Mouse (Mus musculus): ENCODE results near the gene Ndrg4.
A peak's percentile ranks its signal among the peaks of the same experiment; 100 is the strongest.
"Not testable (repeated sequence)": the region's sequence is repeated elsewhere in the genome, so short reads cannot be mapped to it uniquely, and the experiment has no call there.

Ndrg4 gene

DNA sequence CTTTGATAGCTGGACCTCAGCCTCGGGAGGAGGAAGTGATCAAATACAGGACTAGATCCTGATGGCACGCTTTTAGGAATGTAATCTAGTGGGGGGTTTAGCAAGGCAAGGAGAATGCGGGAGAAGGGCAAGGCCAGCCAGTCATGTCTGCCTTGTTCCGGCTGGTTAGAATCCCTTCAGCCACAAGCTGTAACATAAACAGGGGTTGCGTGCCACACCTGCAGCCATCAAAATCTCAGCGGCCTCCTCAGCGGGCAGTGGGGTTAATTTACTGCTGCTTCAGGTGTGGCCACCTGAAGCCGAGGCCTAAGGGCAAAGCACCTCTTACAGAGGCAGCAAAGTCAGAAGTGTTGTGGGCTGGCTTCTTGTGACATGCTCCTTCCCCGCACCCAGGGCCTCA, at the start of gene Ndrg4:
Gene Ndrg4, plus strand, starts transcription at position 350 of the 400 bp plus-strand sequence.
- DNase-seq: peak; percentile 7

DNA sequence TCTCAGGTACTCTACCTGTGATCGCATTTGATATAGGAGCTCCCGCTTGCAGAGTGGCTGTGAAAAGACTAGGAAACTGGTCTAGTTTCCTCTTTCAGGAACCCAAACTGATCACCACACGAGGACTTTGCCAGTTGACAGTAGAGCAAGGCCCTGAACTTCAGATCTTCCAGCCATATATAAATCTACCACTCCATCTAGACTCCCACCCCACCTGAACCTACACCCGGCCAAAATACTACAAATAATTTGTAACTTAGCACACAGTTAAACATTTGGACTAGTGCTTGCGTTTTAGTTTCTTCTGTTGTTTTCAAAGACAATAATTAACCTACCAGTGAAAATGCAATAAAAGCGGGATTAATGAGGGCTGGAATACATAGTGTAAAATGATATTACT, 43.9 kb upstream of the Ndrg4 start:
- DNase-seq: peak; percentile 4

DNA sequence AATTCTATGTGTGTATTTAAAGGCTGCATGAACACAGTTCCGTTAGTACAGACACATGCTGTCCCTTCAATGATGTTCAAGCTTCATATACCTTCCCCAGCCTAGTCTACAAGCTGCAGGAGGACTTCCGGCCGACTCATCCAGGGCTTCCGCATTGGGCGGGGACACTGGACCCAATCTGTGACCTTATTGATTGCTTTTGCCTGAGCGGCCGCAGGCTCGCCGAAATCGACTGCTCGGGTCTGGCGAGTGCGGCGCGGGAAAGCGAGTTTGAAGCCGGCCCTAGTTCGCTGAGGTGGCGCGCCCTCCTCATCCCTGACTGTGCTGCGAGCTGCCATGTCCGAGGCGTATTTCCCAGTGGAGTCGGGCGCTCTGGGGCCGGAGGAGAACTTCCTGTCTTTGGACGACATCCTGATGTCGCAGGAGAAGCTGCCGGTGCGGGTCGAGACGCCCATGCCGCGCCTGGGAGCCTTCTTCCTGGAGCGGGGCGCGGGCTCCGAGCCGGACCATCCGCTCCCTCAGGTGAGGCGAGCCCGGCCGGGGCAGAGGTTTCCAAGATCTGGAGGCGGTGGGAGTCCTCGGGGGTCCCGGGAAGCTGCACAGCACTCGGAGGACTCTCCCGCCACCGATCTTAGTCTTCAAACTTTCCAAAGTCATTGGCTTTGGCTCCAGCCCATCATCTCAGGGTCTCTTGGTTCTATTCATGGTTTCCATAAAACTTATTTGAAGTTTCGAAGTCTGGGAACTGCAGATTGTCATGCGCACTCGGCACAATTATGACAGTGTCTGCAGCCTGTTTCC, 43.3 kb upstream of the Ndrg4 start, which contains the start of gene Gins3:
Gene Gins3, plus strand, starts transcription at position 192 of the 801 bp plus-strand sequence.
- peak; percentile 96 for DNase-seq

DNA sequence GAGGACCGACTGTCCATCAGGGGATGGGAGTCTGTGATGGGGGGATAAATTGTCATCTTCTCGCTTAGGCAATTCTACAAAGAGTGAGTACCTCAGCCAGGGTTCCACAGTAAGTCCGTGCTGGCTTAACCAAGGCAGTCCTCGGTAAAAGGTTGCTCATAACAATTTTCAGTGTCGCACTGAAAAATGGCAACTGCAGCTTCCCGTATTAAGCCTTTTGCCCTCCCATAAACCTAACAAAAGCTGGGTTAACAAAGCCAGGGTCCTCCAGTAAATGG, 42.8 kb upstream of the Ndrg4 start:
- DNase-seq: no peak

DNA sequence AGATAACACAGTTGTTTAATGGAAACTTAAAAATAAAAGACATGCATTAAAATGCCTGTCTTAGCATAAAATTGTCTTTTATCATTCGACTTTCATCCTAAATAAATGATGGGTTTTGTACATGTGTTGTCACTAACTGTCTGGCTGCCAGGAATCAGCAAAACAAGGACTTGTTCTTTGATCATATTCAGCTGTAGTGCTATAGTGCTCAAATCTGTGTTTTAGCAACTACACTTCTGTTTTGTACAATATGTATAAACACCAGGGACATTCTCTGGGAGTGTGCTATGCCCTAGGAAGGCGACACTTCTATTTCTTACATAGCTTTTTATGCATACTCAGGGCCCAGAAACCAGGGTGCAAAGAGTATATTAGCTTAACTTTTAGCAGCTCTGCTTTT, 31.8 kb upstream of the Ndrg4 start:
- DNase-seq: no peak

DNA sequence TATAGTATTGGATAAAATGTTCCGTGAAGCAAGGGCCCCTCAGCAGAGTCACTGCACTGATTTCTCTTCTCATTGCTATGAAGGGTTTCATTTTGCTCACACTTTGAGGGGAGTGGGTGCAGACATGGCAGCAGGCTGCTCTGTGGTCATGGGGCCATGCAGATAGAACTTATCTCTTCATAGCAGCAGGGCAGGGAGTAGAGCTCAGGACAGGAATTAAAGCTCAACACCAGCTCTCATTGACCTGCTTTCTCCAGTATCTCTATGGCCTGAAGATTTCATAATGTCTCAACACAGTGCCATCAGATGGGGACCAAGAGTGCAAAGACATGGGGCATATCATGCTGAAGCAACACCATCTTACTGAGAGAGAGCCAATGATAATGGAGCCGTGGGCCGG, 28.5 kb upstream of the Ndrg4 start:
- no peak for DNase-seq

DNA sequence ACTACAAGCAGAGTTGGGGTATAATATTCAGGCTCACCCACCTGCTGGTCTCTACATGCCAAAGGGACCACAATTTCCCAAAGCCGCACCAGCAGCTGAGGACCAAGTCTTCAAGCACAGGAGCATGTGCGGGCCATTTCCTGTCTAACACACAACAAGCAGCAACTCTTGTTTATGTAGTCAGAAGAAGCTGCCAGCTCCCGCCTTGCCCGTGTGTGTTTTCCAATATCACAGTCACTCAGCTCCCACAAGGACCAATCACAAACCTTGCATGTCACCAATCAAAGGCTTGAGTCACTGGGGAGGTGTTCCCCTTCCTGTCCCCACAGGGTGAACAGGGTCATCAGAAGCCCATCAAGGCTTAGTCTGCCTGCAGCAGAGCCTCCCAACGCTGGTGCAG, 23.4 kb upstream of the Ndrg4 start:
- no peak for DNase-seq

DNA sequence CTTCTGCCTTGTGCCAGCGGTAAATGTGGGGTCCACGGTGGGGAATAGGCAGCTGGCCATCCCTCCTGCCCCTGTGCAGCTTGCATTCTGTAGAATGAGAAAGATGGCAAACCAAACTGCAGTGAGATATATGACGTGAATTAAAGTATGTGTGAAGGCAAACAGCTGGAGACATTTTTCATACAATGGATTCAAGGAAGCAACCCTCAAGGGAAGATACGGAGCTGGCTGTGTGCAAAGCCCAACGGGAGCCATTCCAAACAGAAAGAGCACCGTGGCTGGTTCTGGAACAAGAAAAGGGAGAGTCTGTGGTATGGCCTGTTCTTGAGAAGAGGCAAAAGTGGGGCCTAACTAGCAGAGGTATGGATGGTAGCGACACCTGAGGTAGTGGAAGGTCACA, 20.9 kb upstream of the Ndrg4 start:
- DNase-seq: no peak

DNA sequence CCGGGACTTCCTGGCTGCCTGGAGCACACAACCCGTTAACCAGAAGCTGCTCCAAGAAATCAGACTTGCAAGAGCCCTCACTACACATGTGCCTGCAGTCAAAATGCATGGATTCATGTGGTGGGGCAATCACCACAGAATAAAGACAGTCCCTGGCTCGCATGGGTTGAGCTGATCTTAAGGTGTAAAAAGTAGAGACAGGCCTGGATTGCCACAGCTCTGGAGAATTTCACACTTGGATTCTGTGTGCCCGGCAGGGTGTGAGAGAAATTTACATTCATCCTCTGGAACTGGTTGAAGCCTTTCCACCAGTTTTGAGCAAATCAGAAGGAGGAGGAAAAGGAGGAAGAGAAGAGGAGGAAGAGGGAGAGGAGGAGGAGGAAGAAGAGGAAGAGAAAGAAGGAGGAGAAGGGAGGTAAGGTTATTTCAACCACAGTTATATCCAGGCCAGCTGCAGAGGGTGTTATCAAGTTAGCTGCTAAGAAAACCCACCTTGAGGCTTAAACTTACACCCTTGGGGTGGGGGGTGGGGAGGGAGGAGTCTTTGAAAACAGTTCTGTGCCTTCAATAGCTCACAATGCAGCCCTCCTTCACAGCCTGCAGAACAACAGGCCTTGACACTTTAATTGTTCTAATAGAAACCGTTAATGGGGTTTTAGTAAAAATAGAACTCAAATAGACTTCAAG, 20.3 kb upstream of the Ndrg4 start:
- no peak for DNase-seq

DNA sequence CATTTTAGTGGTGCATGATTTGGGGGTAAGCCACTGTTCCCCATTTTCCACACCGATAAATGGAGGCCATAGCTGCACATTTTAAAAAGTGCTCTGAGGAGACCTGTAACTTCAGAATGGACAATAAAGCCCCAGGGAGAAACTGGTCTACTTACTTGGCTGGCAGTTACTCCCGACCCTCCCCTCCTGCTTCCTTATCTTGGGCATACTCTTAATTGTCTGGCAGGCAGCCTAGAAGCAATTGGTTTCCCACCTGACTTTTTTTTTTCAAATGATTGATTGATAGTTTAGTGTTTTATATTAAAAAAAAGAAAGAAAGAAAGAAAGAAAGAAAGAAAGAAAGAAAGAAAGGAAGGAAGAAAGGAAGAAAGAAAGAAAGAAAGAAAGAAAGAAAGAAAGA, 19.3 kb upstream of the Ndrg4 start:
- no peak for DNase-seq

DNA sequence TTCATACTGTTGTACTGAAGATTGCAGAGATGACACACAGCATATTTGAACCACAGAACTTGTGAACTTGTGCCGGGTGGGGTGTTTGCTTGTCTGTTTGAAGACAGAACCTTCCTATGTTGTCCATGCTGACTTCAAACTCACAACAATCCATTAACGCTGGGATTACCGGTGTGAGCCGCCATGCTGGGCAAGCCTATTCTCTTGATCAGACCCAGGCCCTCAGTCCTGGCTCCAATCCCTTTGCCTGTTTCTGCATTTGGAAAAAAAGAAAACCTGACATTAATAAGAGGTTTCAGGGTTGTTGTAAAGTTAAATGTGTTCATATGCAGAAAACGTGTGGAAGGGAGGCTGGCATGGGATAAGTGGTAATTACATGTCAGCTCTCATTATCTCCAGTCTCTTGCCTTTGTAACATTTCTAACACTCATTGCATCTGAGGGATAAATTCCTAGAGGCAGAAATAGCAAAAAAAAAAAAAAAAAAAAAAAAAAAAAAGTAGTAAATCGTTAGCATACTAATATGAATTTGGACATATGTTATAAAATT, 16.4 kb upstream of the Ndrg4 start:
- DNase-seq: no peak

DNA sequence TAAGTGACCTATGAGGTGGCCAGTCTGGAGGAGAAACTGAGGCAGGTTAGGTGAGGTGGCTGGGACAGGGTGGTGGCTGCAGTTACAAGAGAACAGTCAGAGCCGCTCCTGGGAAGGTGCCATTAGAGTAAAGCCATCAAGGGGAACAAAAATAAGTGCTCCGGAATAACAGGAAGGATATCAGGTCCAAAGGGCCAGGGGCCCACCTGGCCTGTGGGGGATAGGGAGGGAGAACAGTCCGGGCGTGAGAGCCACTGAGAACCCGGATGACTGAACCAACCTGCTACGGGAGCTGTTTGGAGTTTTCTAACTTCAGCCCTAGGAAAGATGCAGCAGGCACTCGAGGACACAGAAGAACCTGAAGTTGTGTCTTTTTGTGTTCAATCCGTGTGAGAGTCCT, 15.7 kb upstream of the Ndrg4 start:
- no peak for DNase-seq

DNA sequence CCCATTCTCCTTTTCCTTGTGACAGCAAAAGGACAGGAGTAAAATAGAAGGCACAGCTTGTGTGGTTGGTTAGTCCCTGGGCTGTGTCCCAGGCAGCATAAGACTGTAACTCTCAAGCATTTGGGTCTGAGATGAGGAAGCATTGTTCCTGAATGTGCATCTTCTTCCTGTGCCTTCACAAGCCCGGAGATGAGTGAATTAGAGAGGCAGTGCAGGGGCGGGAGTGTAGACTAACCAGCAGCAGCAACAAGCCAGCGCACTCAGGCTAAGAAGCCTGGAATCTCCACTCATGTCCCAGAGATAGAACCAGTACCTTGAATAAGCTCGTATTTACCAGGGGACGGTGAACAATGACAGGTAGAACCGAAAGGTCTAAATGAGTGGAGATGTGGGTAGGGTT, 15.2 kb upstream of the Ndrg4 start:
- no peak for DNase-seq

DNA sequence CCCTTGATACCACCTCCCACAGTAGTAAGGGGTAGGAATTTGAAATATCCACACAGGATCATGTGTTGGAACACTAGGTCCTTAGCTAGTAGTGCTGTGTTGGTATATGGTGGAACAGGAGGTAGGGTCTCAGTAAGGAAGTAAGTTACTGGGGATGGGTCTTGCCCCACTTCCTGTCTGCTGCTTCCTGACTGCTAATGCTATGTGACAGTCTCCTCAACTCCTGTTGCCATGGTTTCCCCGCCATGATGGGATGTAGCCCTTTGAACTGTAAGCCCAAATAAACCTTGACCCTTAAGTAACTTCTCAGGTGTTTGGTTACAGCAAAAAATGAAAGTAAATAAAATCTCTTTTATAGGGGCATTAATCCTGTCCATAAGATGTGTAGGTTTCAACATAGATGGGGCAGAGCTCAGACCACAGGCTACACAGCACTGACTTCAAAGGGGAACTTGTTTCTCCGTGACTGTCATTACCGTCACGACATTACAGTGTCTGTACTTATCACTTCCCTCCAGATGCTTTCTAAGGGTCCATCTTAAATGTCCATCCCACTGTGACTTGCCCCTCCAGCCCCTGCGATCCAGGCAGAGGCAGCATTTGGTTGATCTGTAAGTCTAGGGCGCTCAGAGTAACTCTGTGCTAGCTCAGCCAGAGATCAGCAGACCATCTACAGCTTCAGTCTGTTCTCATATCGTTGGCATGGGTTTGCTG, 13.7 kb upstream of the Ndrg4 start:
- no peak for DNase-seq

DNA sequence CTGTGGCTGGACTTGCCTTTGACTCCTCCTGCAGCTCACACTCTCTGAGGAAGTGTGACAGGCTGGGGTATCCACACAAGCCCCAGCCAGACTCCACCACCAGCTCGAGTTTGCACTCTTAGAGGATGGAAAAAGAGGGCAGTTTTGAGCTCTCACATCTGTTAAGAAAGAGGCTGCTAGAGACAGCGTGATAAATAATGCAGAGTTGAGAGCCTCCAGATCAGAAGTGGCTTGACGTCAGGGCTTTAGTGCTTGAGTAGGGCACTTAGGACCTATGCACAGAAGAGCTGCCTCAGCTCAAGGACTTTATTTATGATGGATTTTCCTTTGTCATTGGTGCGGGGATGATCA, 13.2 kb upstream of the Ndrg4 start:
- DNase-seq: no peak

DNA sequence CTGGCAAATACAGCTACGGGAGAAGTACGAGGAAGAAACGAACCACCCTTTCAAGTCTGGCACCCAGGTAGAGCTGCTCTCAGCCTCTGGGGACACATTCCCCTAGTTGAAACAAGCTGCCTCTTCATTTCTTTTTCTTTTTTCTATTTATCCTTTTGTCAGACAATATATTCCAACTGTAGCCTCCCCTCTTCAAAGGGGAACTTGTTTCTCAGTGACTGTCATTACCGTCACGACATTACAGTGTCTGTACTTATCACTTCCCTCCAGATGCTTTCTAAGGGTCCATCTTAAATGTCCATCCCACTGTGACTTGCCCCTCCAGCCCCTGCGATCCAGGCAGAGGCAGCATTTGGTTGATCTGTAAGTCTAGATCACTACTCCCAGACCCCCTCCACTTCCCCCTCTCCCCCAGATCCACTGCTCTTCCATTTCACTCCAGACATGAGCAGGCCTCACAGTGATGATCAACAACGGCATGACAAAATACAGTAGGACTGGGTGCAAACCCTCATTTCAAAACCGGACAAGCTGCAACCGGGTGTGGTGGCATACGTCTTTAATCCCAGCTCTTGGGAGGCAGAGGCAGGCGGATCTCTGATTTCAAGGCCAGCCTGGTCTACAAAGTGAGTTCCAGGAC, 10.8 kb upstream of the Ndrg4 start:
- DNase-seq: not testable (repeated sequence)

DNA sequence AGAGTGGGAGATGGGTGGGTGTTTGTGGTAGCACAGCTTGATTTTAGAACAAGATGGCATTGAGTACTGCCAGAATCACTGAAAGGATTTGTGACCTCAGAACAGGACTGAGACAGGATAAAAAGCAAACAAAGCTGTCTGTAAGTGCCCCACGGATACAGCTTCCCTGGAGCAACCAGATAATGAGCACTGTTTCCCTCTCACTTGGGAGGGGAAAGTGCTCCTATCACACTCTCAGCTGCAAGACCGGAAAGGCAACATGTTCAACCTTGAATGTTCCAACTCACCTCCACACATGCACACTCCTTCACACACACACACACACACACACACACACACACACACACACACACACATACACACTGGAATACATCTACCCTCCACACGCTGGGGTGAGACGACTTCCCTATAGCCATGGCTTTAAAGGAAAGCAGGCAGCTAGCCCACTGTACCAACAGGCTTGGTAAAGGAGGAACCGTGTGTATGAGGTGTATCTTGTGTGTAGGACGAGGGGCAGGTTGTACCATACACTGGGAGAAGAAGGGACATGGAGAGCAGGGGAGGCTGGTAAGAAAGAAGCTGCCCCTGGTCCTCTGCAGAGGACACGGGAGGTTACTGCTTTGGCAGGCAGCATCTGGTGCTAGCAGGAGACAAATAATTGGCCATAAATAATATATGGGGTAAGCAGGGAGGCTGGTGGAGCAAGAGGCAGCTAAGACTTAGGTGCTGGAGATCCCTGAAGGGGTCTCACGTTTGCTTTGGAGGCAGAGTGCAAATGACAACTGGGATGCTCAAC, 8.4 kb upstream of the Ndrg4 start:
- DNase-seq: no peak

DNA sequence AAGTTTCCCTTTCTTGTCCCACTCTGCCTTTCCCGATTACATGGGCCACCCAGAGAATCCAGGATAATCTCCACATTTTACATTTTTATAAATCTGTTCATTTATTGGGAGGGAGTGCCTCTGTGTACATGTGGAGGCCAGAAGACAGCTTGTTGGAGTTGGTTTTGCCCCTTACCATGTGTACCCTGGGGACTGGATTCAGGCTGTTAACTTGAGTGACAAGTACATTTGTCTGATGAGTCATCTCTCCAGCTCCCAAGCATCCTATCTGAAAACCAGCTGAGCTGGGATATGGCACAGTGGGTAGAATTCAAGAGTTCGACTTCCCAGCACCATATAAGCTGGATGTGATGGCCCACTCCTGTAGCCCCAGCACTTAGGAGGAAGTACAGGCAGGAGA, 6.8 kb upstream of the Ndrg4 start:
- DNase-seq: no peak

DNA sequence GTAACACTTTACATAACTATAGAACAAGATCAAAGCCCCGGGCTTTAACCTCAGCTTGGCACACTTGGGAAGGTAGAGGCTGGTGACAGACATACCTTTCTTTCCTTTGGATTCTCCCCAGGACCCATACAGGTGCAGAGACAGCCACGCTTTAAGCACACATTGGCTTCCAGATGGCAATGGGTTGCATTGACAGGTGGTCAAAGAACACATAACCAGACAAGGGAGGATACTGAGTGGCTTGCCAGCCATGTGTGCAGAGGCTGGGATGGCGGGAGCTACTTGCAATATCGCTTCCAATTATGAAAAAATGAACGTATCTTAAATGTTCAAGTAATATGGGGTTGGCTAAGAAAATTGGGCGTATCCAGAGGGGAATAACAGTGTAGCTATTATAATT, 4.9 kb upstream of the Ndrg4 start:
- DNase-seq: no peak

DNA sequence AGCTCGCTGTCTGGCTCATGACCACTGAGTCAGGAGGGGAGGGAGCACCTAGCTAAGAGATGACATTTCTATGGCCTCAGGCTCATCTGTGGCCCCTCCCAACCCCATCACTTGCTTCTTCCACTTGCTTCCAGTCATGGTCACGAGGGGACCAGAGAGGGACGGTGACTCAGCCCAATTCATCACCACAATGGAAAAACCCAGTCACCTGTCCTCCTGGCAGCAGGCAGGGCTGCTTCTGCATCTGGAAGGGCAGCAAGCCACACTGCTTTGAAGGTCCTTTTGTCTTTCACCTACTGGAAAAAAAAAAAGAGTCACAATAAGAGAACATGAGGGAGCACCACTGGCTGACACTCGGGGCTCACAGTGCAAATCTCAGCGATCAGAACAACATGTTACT, 4.0 kb upstream of the Ndrg4 start:
- no peak for DNase-seq

DNA sequence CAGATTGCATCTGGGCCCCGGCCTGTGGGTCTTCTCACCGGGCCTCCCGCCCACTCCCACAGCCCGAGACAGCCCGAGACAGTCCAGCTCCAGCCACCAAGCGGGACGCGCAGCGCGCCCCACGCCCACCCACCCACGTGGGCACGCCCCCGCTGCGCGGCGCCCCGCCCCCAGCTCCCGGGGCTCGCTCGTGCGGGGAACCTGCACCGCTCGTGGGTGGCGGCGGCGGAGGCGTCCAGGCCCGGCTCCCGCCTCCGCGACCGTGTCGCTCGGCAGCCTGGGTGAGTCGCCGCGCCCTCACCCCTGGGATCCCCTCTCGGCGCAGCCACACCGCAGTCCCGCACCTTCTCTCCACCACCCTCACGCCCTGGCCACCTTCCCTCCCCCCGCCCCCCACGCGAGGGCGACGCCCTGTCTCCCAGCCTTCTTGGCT, 827 bp downstream of the Ndrg4 start:
- DNase-seq: no peak

DNA sequence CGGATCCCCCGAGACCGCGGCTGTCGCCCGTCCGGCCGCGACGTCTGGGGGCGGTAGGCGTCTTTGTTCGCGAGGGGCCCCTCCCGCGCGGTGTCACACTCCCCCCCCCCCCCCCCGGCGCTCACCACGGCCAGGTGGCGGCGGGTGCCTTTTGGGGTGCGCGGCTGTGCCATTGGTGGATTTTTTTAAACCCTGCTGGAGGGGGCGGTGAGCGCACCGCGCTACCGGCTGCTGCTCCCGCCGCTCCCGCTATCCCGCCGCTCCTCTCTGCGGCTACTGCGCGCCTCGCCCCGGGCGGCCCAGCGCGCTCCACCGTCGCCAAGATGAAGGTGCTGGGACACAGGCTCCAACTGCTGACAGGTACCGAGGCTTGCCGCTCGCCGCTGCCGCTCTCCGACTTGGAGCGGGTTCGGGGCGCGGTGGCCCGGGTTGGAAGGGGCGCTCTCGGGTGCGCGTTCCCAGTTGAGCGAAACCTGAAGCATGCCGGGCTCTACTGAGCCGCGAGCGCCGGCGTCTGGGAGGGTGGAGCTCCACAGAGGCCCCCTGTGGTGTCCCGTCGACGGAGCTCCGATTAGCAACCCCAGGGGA, 1.3 kb downstream of the Ndrg4 start:
- DNase-seq: no peak
